Mouse (Mus musculus): Measurements from ENCODE around the gene Cdon.
A peak's percentile ranks its signal among the peaks of the same experiment; 100 is the strongest.

The Cdon gene

DNA sequence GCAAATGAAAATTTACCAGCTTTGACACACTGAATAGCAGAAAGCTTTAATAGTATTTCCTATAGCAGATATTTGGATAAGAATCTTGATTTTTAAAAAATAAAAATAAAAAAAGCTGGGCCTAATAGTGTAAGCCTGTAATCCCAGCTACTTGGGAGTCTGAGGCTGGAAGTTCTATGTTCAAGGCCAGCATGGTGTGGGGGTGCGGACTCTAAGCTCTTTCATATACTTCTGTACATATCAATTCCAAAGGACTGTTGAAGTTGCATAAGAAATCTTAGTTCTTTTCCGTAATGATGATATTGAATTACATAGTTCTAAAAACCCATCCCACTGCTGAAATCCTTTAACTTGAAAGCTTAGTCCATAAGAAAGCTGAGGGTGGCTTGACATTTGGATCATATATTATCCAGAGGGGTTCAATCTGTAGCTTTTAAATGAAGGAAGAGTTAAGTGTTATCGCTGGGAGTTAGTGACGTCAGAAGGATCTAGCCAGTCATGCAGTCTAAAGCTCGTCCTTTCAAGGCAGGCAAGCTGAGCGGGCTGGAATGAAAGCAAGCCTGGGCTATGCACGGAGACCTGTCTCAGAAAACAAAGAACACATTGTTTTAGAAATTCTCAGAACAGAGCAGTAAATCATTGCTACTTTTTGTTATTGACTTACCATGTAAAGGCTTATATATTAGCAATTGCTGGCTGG, 72.3 kb downstream of the Cdon start:
- DNase-seq (ENCODE audit: low read depth, low spot score), result no peak

GRCm38 (mm10) chr9:35493733-35494092, 72.8 kb downstream of the Cdon start:
- DNase-seq (ENCODE audit: low read depth, low spot score), result no peak

DNA sequence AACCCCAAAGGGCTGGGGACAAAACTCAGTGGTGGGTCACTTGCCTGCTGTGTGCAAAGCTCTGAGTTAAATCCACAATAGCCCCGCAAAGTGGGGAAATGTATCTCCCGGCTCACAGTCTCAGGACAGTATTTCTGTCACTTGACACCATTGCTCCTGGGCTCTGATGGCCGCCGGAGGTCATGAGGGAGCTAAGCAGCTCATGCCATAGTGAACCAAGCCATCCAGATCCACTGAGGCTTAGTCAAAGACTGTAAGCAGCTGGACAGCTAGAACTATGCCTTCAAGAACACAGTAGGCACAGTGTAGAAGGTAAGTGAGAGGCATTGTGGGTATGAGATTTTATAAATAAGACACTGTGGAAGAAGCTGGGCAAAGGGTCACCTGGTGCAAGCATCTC, 74.0 kb downstream of the Cdon start:
- DNase-seq (ENCODE audit: low read depth, low spot score), result no peak

DNA sequence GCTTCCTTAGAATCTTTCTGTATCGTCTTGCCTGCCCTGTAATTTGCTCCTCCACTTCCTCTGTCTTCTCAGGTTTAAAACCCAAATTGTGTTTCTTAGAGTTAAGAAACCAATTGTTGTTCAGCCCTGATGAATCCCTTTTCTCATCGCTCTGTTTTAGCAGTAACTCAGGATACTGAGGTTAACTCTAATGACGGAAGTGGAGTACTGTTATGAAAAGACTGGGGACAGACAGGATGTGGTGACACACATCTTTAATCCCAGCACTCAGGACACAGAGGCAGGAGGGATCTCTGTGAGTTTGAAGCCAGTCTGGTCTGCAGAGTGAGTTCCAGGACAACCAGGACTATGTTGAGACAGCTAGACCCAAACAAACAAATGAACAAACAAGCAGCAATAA, 74.5 kb downstream of the Cdon start:
- DNase-seq (ENCODE audit: low read depth, low spot score), result no peak

GRCm38 (mm10) chr9:35499946-35500345, 79.0 kb downstream of the Cdon start:
- DNase-seq (ENCODE audit: low read depth, low spot score), result no peak

- no peak for DNase-seq (ENCODE audit: low read depth, low spot score)
These were observed 81.6 kb downstream of the Cdon start for GRCm38 (mm10) chr9:35502361-35503000.

DNA sequence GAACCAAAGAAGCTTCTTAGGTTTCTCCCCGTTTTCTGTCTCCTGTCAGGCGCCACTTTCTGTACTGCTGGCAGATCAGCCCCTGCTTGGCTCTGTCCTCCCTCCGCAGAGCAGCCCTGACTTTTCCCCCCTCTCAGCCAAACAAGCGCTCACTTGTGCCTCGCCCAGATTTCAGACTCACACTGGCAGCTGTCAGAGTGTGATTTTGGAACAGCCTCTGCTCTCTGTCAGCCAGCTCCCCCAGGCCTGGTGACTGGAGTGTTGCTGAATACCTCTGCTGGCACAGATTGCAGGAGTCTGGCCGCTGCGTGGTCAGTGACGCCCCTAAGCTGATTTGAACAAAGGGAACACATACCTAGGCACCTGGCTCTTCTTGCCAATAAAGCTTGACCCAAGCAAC, 87.3 kb downstream of the Cdon start:
- peak; percentile 24 for DNase-seq (ENCODE audit: low read depth, low spot score)

DNA sequence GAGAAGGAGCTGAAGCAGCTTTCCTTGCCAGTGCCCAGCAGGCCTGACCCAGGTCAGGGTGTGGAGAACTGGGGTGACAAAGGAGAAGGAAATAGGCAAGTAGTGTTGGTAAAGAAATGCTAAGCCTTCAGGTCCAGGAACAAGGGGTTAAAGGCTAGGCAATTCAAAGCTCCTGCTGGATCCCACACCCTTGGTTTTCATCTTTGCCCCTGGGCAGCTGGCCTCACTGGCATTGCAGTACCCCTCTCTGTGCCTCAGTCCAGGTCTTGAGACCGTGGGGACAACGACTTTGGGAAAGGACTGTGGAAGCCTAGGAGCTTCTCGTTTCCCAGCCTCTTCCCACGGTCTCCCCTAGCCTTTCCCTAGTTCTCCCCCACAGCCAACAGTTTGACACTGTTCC, 93.0 kb downstream of the Cdon start:
- no peak for DNase-seq (ENCODE audit: low read depth, low spot score)

- no peak for DNase-seq (ENCODE audit: low read depth, low spot score)
These were observed 95.3 kb downstream of the Cdon start for GRCm38 (mm10) chr9:35516182-35516581.

GRCm38 (mm10) chr9:35516711-35517110, 95.8 kb downstream of the Cdon start:
- DNase-seq (ENCODE audit: low read depth, low spot score), result no peak

- DNase-seq (ENCODE audit: low read depth, low spot score), result no peak
These were observed 97.2 kb downstream of the Cdon start, which contains the start of gene Gm1113 for GRCm38 (mm10) chr9:35518169-35518568. Gm1113 (minus strand) TSS chr9:35518269.

DNA sequence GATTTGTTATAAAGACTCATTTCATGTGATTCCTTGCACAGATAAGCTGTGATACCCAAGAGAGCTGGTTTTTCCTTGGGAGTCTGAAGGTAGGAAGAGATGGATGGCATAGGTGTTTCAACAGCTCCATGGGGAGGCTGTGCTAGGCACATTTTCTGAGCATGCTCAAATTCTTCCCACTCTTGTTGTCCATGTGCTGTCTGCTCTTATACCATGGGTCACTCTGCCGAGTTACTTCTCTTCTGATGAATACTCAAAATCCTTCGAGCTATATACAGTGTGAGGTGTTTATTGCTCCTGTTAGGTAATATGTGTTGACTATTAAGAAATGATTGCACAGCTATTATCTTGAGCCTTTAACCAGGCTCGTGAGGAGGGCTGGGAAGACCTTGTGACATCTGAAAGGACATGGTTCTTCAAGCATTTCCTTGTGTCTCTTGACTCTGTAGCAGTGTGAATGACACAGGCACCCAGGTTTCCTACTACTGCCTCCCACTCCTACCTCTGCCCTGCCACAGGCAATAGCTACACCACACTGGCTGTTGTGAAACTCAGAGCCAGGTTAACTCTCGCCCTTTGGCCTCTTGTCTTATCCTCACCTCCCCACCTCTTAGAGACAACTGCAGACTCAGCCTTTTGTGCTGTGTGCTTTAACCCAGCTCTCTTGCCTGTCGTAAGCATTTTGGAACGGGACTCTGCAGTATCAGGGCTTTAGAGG, 99.9 kb downstream of the Cdon start:
- no peak for DNase-seq (ENCODE audit: low read depth, low spot score)

- no peak for DNase-seq (ENCODE audit: low read depth, low spot score)
These were observed 101.3 kb downstream of the Cdon start for GRCm38 (mm10) chr9:35522241-35522640.

- DNase-seq (ENCODE audit: low read depth, low spot score), result no peak
These were observed 102.0 kb downstream of the Cdon start for GRCm38 (mm10) chr9:35522821-35523515.

- peak; percentile 88 for DNase-seq (ENCODE audit: low read depth, low spot score)
These were observed 102.6 kb downstream of the Cdon start for GRCm38 (mm10) chr9:35523541-35523940.

GRCm38 (mm10) chr9:35523941-35524411, 103.0 kb downstream of the Cdon start:
- peak; percentile 64 for DNase-seq (ENCODE audit: low read depth, low spot score)

DNA sequence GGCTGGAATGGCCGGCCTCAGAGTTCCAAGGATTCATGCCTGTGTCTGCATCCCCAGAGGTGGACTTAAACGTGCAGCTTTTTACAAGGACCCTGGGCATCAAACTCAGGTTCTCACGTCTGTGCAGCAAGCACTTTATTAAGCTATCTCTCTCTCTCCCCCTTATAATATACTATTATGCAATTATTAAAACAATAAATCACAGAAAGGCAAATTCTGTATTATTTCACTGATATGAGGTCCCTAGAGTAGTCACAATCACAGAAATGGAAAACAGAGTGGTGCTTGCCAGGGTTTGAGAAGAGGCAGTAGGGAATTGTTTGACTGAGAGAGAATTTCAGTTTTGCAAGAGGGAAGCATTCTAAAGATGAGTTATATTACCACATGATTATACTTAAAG, 108.2 kb downstream of the Cdon start:
- DNase-seq (ENCODE audit: low read depth, low spot score), result no peak

DNA sequence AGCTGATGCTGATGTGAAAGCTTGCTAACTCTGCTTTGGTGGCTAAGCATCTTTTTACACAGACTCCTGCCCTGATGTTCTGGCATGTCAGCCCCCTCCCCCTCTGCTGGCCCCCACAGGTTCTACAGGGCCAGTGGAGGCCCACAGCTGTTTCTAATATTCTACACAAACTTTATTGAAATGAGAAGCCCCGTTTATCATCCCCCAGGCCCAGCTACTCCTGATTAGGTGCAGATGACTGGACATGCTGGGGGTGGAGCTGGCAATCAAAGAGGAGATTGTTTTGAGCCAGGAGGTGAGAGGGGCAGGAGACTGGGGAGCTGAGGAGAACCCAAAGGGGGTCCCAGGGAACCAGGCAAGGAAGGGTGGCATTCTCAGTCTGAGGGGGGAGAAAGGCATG, 108.9 kb downstream of the Cdon start:
- no peak for DNase-seq (ENCODE audit: low read depth, low spot score)

- DNase-seq (ENCODE audit: low read depth, low spot score), result no peak
These were observed 112.3 kb downstream of the Cdon start for GRCm38 (mm10) chr9:35533266-35533665.

GRCm38 (mm10) chr9:35535110-35535509, 114.2 kb downstream of the Cdon start:
- no peak for DNase-seq (ENCODE audit: low read depth, low spot score)

DNA sequence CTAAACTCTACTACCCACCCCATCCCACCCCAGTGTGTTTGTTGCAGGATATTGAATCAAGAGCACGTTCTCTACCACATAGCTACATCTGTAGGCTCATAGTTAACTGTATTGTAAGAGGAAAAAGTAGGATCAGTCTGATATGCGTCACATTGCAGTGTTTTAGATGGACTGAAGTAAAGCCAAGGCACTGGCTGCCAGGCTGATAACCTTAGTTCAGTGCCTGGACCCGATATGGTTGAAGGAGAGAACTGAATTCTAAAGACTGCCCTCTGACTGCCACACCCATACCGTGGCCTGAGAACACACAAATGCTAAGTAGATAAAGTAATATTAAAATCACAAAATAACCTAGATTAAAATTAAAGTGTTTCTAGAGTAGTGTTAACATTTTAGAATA, 114.9 kb downstream of the Cdon start:
- no peak for DNase-seq (ENCODE audit: low read depth, low spot score)
